Mouse (Mus musculus) stomach, embryonic 16.5 days (tissue): ENCODE results near the gene F2rl2. TPM values are rescaled to one million over a fixed set of nuclear protein-coding genes. Genes with fewer than 3 reads are reported as not detected.
A peak's percentile ranks its signal among the peaks of the same experiment; 100 is the strongest.

Experiments
- ATAC-seq: fragments of 200-750 bp; cut with Nextera tagmentation; 2 replicates; pipeline ENCODE4 v1.8.0; 2017; ENCODE audit warnings: moderate number of reproducible peaks, moderate TSS enrichment; ENCODE audit not compliant: insufficient read depth, low FRiP score
- H3K27ac ChIP-seq: fragments of 300-500 bp; sonication (generic); 2 replicates; pipeline ENCODE4 v1.5.1; 2014; ENCODE audit warnings: low read length
- H3K27me3 ChIP-seq: fragments of 300-500 bp; sonication (generic); 2 replicates; pipeline ENCODE4 v1.6.1; 2014; ENCODE audit warnings: low read length, control low read depth, mixed read lengths; ENCODE audit not compliant: control insufficient read depth, insufficient read depth
- H3K36me3 ChIP-seq: fragments of 300-500 bp; sonication (generic); 2 replicates; pipeline ENCODE4 v1.6.1; 2014; ENCODE audit warnings: low read length; ENCODE audit not compliant: control insufficient read depth, insufficient read depth
- H3K4me1 ChIP-seq: fragments of 300-500 bp; sonication (generic); 2 replicates; pipeline ENCODE4 v1.6.1; 2014; ENCODE audit warnings: low read length, control low read depth, mixed read lengths; ENCODE audit not compliant: control insufficient read depth, insufficient read depth
- H3K4me2 ChIP-seq: fragments of 300-500 bp; sonication (generic); 2 replicates; pipeline ENCODE4 v1.6.1; 2014; ENCODE audit warnings: low read depth, low read length, mixed read lengths
- H3K4me3 ChIP-seq: fragments of 300-500 bp; sonication (generic); replicated peaks from 2 replicates; pipeline ENCODE4 v1.5.1; 2014; ENCODE audit warnings: mild to moderate bottlenecking, low read length
- H3K9ac ChIP-seq: fragments of 300-500 bp; sonication (generic); 2 replicates; pipeline ENCODE4 v1.6.1; 2014; ENCODE audit warnings: low read length
- H3K9me3 ChIP-seq: fragments of 300-500 bp; sonication (generic); replicated peaks from 2 replicates; pipeline ENCODE4 v1.6.1; 2016; ENCODE audit warnings: low read length, control low read depth; ENCODE audit not compliant: control insufficient read depth
- WGBS: fragments of 180-500 bp; shearing (Covaris S2); extraction: QIAGEN DNeasy Blood & Tissue Kit; methylation state at CpG from one replicate; pipeline ENCODE4 v1.1.7; 2014; 5-methylcytosine and 5-hydroxymethylcytosine counted together
- polyA plus RNA-seq: library from polyadenylated mRNA; unstranded; fragments of >200 nt; fragmentation: Nextera tagmentation; extraction: Ambion mirVana; gene quantifications from 2 replicates; pipeline ENCODE4 v1.2.1, GENCODE M21; 2015

The F2rl2 gene
- polyA plus RNA-seq, 1 experiment from 2014 or later = 0.28 TPM

DNA sequence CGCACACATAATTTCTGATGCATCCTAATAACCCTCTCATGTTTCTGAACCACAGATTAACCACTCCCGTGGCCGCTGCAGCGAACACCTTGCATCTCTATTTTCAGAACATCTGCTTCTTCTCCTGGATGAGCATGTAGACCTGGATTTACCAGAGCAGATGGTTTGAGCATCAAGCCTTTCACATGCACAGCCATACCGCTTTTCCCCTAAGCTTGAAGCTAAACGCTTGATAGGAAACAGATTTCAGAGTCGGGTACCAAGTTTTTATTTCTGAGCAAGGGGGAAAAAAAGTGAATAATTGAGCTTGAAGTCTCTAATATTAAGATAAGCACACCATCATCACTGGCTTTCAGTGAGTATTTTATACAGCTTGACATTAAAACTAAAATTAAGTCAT is 50.4 kb downstream of the F2rl2 start:
- Histone ChIP-seq H3K4me3 (no peak overlapping the region), H3K36me3 (no peaks in the 10 kb centered on the region), H3K27me3 (no peaks in the 10 kb centered on the region), H3K9ac (no peak overlapping the region), H3K4me2 (no peak overlapping the region), H3K27ac (peak overlapping the region; percentile 46; the same call in 1 of the 2 replicates), H3K9me3 (no peaks in the 10 kb centered on the region), H3K4me1 (peaks cover 25% of the 10 kb centered on the region)
- no peak for ATAC-seq
- WGBS = 58% methylated on average over 7 of the region's 7 CpGs

DNA sequence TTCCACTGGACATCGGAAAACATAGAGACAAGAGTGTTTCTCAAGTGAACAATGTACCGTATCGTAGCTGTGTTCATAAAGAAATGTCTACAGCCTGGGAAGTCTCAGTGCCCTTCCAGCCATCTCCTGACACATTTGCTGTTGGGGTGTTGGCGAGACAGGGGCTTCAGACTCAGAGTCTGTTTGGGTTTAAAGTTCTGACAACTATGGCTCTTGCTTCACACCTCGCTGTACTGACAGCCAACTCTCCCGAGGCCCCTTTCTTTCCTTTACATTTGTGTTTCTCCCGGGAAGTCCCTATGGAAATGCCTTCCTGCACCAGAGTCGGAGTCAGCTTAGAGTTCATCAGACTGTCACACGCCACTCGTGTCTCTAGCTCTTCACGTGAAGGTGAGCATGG is 50.9 kb downstream of the F2rl2 start:
- peaks cover 24% of the 10 kb centered on the region for H3K4me1 ChIP-seq
- 60% methylated on average over 11 of the region's 11 CpGs for WGBS
- H3K36me3 ChIP-seq = no peaks in the 10 kb centered on the region
- H3K27ac ChIP-seq = peak overlapping the region; percentile 12; the same call in 1 of the 2 replicates
- H3K9me3 ChIP-seq = no peaks in the 10 kb centered on the region
- no peak overlapping the region for H3K4me2 ChIP-seq
- no peak overlapping the region for H3K9ac ChIP-seq
- no peak overlapping the region for H3K4me3 ChIP-seq
- no peak for ATAC-seq
- no peaks in the 10 kb centered on the region for H3K27me3 ChIP-seq

Other genes starting within 250 kb of the F2rl2 start
- 0.40 TPM in 1 of 2 replicates, not detected in the other for gene S100z, start 218.1 kb upstream of the F2rl2 start, polyA plus RNA-seq
- 14.9 and 17.7 TPM in 2 replicates for gene F2rl1, start 171.6 kb upstream of the F2rl2 start, polyA plus RNA-seq
- gene F2r, start 78.4 kb upstream of the F2rl2 start, polyA plus RNA-seq = 62.5 and 65.0 TPM in 2 replicates
- 16.2 and 18.4 TPM in 2 replicates for gene Iqgap2, start 195.1 kb downstream of the F2rl2 start, polyA plus RNA-seq